Mouse (Mus musculus) lung, postnatal 10 days (tissue): ENCODE measurements at regions not wholly inside any gene's neighbourhood (a gene's known extent, or its start where the extent isn't known, plus 50 kb on each side); places are given as distances from the start of the nearest gene placed in this dataset.

ENCODE experiments used
- DNase-seq: peaks from one replicate; pipeline ENCODE4 v3.0.0; 2021

GRCm38 (mm10) chr13:38751876-38752275, 93.0 kb upstream of the Eef1e1 start:
- DNase-seq: no peak

GRCm38 (mm10) chr13:38740066-38740465, 81.2 kb upstream of the Eef1e1 start:
- no peak for DNase-seq

DNA sequence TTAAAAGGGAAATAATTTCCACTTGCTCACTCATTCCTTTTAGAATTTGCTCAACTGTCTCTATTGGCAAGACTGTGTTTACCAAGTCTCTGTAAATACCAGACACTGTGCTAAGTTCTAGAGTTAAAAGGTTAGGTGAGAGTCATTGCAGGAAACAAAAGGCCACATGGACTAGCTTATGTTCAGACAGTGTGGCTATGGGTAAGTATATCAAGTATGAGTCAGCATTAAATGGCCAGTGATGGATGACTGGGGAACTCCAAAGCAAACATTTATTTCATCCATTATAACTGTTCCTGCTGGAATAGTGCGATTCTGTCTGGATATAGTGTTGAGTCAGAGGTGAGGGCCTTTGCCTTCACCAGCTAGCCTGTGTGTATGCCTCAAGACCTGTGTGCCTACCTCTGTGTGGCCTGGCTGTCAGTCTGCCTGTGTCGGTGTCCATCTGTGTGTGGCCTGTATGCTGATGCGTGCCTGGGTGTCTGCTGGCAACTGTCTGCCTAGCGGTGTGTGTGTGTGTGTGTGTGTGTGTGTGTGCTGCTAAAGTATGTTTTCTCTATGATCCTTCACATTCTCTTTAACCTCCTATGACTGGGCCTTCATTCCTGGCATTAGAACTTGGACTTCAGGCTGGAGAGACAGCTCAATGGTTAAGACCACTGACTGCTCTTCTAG, 77.6 kb upstream of the Eef1e1 start:
- no peak for DNase-seq

GRCm38 (mm10) chr13:38735294-38735693, 76.4 kb upstream of the Eef1e1 start:
- DNase-seq: no peak

GRCm38 (mm10) chr13:38733246-38733645, 74.4 kb upstream of the Eef1e1 start:
- DNase-seq: no peak

GRCm38 (mm10) chr13:38725452-38725851, 66.6 kb upstream of the Eef1e1 start:
- DNase-seq: no peak

DNA sequence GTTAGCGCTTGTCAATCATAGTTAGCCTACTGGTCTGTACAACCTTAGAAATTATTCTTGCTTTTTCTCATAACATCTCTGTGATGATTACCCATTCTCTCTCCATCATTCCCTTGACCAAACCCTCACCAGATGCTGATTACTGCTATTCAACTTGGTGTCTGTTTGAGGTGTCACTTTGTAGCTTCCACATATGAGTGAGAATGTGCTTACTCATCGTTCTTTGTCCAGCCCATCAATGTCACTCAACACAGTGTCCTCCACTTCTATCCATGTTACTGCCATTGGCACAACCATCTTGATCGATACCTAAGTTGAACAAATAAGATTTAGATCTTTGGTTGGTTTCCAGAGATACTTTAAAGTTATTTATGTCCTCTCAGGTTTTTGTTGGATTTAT, 62.3 kb upstream of the Eef1e1 start:
- no peak for DNase-seq

DNA sequence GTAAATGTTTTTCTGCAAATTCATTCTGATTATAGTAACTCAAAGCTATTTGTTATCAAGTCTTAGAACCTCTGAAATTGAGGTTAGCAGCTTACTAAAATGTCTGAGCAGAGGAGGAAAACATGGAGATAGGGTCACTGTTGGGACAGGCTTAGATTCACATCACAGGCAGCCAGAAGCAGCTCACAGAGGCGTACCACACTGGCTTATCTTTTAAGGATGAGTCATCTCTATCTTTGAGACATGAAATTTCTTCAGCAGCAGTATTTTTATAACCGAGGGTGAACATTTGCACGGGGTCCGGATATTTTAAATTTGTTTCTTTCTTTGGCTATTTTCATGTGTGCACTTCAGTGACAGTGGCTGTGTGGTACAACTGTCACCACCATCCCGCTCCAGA, 56.0 kb upstream of the Eef1e1 start:
- DNase-seq: no peak
